Mouse (Mus musculus) cerebellum, adult 11 months (tissue): ENCODE results near the gene Chrm1.

ENCODE experiments used
- DNase-seq: peaks from one replicate; pipeline ENCODE4 v3.0.0; 2022

Chrm1 gene

DNA sequence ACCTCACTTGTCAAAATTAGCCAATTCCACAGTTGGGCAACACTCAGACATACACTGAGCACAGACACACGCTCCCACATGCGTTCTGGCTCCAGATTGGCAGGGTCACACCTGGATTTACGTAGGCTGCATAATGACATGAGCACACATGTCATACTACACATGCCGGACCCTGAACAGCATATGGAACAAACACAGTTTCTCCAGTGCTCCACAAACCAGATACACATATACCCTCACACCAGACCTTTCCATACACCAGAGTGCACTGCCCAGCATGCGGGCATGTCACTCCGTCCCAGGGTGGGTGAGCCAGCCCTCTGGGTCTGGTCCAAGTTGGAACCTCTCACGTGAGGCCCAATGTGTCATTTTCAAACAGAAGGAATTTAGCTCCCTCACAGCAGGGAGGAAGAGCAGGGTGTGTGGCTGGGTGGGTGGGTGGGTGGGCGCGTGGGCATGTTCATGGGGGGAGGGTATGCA, at the start of gene Chrm1:
Chrm1 (plus strand) TSS at position 430 of the 480 bp plus-strand sequence.
- no peak for DNase-seq

DNA sequence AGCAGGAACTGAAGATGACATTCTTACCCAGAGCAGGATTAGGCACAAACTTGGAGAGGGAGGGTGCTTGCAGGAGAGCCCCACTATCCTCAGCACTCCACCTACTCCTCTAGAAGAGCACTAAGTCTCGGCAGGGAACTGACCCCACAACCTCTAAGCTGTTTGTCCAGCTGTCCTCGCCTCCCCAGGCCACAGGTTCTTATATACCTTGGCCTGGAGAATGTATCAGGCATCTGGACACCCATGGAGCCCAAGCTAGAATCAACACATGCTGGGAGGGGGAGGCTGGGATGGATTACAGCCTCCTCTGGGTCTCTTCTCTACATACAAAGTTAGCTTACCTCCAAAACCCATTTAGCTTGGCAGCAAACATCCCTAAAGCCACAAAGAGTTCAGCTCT, 49.2 kb upstream of the Chrm1 start:
- DNase-seq, result no peak

DNA sequence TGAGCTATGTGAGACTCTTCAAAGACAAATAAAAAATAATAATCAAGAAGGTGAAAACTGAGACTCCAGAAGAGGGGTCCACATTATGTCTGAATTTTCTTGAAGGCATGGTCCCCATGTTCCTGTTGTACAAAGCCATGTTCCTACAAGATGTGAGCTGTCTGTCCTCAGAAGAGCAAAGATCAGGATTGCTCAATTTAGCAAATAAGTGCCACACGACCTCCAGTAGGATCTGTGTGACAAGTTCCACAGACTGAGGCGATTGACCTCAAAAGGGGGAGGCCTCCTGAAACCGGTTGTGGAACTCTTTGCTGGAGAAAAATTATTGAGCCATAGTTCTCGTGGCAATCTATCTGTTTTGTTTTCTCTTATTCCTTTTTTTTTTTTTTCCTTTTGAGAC, 47.3 kb upstream of the Chrm1 start:
- no peak for DNase-seq

DNA sequence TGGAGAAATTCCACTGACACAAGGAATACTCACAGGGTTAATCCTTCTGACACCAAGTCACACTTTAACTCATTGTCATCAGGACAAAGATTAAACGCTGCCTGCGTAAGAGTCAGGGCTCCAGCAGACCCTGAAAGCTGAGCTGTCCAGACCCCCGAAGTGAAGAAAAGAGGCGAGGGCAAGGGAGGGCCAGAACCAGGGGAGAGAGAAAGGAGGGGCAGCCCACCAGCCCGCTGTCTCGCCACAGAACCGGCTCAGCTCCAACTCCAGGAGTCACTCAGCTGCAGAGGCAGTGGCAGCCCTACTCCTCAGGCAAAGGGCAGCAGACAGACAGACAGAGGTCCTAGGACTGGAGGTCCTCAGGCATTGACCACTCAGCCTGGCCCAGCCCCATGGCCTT, 45.7 kb upstream of the Chrm1 start, which contains the start of gene Slc22a6:
Slc22a6 (plus strand) TSS at position 136 of the 400 bp plus-strand sequence.
- DNase-seq, result no peak

DNA sequence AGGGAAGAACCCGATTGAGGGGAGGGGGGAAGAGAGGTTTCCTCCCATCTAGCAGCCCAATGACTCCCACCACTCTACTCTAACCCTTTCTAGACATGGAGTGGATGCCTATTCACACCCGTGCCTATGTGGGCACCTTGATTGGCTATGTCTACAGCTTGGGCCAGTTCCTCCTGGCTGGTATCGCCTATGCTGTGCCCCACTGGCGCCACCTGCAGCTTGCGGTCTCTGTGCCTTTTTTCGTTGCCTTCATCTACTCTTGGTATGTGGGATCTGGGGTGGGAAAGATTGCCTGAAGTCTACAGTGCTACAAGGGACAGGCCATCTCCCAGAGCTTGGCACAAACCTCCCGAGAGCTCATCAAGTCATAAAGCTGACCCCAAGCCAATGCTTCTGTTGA, 42.5 kb upstream of the Chrm1 start:
- no peak for DNase-seq

DNA sequence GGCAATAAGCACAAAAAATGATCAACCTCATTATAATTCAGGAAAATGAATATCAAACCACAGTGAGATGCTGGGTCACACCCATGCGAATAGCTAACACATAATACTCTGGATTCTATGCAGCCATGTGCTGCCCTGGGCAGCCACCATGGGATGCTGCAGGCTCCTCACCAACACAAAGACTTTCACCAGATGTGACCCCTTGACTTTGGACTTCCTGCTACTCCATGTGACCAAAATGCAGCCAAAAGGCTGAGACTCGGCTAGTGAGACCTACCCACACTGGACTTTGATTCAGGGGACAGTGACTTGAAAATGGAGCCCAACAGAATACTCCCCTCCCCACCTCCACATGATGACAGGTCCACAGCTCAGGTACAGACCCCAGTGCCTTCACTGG, 33.3 kb upstream of the Chrm1 start:
- no peak for DNase-seq

DNA sequence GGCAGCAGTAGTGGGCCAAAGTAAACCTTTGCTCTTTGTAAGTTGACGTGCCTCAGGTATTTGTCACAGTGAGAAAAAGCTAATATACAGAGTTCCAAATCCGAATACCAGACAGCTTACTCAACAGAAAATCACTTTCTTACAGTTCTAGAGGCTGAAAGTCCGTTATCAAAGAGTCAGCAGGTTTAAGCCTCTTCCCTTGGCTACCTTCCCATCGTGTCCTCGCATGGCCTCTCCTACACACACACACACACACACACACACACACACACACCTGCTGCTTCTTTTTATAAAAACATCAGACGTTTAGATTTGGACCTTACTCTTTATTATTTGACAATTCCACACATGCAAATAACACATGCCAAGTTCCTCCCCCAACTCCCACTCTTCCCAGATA, 32.8 kb upstream of the Chrm1 start:
- no peak for DNase-seq

DNA sequence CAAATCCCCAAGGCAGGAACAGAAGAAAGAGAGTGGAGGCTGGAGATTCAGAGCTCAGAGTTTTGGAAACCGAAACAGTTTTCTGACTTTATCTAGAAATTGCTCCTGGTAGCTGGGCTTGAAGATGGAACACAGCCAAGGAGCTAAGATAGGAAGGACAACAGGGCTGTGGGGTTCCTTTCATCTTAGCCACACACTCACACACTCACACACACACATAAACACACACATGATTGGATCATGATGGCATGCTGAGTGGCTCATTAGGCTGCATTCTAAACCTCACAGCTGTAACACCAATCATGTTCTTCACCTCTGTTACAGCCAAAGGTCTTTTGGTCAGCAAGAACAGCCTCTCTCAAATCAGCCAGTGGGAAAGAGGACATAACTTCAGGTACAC, 31.6 kb upstream of the Chrm1 start:
- DNase-seq, result no peak

DNA sequence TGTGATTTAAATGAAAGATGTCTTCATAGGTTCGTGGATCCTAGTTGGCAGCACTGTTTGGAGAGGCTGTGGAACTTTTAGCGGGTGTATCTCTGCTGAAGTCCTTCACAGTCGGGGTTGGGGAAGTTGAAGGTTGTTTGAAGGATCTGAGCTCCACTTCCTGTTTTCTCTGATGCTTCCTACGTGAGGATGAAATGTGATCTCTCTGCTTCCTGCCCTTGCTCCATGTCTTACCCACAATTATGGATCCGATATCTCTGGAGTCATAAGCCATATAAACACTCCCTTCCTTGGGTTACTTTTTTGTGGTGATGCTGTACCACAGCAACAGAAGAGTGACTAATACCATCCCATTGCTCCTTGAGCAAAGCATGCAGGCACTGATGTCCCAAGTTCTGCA, 21.5 kb upstream of the Chrm1 start:
- DNase-seq, result no peak

DNA sequence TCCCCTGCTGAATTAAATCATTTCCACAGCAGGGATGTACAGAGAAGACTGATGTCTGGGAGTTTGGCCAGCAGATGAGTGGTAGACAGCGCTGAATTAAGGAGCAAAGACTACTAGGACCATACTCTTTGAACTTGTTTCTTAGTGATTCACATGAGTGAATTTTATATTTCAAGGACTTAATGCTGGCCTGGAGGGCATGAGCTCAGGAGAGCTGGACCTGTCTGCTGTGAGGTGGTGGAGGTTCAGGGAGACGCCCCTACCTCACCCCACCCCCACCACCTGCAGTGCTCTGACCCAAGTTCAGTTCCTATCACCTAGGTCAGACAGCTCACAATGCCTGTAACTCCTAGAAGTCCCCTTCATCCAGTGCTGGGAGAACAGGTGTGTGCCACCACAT, 17.2 kb upstream of the Chrm1 start:
- DNase-seq, result no peak

DNA sequence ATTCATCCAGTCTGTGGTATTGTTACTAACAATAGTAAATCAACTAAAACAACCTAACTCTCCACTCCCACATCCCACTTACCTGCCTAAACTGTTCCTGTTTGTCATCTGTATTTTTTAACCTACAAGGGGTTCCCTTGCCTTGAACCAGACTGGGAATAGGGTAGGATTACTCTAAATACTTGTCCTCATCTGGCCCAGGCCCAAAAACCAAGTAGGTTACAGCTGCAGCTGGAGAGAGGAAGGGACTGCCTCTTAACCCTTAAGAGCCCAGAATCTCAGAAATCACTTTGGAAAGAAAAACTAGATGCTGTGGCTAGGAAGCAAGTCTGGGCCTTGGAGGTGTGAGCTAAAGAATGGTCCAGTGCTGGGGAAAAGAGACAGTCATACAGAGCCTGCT, 7.8 kb upstream of the Chrm1 start:
- no peak for DNase-seq

DNA sequence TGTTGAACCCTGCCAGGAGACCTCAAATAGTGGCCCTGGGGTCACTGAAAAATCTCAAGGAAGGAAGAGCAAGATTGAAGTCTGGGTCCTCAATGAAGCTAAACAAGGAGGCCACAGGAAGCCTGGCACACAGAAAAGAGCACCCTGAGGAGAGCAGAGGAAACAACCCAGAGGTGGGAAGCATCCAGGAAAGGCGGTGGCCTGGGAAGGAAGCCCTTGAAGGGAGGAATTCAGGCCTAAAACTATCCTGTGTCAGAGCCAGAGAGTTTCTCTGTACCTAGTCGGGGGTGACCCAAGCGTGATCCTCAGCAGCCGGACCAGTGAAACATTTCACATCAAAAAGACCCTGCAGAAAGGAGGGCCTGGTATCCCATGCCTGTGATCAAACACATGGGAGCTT, 7.2 kb upstream of the Chrm1 start:
- no peak for DNase-seq

DNA sequence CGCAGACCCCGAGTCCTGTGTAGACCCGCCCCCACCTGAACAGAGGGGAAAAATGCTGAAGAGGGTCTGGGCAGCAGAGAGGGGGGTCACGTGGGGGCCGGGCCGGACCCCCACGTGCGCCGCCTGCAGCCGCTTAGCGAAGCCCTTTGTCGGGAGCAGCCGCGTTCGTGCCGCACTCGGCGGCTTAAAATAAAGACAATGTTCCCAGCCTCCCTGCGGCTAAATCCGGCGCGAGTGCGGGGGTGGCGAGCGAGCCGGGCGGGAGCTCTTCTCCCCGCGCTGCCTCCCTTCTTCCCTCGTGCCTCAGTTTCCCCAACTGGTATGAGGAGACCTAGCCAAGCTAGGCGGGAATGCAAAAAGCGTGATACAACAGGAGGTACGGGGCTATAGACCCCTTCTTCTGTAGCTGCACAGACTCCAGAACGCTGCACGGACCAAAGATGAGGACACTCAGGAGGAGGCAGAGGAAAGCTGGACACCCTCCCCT, 1.7 kb upstream of the Chrm1 start:
- DNase-seq, result no peak

DNA sequence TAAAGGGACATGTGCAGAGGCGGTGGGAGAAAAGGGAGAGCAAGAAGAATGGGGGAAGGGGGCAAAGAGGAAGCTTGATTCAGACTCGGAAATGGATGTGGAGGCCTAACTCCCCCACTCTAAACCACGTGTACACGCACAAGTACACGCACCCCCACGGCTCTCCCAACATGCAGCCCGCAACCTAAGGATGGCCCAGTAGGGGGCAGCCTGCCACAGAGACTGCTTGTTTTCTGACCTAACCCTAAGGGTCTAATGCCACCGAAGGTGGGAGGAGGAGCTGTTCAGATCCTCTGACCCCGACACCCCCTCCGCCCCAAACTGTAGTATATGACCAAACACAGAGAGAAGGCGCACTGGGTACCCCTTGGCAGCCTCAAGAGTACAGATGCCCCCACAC, 1.3 kb upstream of the Chrm1 start:
- no peak for DNase-seq

DNA sequence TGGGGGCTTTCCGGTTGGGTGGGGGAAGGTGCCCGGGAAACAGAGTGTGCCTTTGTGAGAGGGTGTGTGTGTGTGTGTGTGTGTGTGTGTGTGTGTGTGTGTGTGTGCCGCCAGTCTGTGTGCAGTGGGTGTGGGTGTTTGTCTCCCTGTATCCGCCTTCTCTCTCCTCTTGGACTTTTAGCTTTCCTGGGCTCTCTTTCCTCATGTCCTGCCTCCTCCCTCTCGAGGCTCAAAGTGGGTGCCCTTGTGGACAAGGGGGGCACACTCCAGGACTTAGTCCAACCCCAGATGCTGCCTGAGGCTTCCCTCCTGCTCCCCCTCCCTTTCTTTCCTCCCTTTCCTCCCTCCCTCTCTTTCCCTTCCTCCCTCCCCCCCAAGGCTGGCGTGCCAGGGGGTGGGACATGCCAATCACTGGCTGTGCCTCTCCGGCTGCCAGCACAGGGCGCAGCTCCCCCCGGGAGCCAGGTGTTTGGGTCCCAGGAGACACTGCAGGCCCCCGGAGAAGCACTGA, 377 bp downstream of the Chrm1 start:
- no peak for DNase-seq

DNA sequence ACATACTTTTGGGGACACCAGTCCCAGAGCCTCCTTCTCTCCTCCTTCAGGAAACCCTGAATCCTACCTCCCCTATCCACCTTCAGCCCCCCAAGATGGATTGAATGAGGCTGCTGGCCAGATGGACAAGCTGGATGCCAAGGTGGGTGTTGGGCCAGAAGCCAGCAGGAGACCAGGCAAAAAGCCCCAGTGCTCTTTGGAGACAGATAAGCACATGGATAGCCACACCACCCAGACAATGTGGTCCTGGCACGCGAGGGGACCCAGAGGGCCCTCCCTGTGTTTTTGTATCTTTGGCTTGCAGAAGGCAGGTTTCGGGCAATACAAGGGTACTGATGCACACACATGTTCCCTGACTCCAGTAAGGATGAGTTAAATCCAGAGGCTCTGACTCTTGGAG, 1.3 kb downstream of the Chrm1 start:
- no peak for DNase-seq

DNA sequence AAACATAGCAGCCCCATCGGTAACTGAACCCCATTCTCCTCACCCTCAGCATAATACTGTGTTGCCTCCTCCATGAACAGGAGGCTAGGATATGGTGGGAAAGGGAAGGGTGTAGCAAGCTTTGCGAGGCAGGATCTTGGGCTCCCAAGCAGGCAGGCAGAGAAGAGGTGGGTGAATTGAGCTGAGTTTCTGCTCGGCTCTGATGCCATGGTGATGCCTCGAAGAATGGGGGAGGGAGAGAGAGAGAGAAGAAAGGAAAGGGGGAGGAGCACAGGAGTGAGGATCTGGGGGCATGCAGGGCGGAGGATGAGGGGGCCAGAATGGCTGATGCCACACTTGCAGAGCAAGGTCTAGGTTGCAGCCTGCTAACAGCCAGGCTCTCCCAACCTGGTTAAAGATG, 2.2 kb downstream of the Chrm1 start:
- DNase-seq, result no peak

DNA sequence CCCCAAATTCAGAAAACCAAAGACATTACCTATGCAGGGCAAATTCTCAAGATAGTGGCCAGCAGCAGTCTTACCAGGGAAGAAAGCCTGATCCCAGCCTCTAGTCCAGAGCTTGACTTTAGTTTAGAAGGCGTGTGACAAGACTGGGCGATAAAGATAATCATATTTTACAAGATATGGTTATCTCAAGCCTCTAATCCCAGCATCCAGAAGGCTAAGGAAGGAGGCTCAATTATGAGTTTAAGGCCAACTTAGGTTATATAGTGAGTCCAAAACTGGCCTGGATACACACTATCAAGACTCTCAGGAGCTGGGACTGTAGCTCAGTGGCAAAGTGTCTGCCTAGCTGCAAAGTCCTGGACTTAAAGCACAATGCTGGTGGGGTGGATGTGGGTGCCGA, 9.3 kb downstream of the Chrm1 start:
- no peak for DNase-seq

DNA sequence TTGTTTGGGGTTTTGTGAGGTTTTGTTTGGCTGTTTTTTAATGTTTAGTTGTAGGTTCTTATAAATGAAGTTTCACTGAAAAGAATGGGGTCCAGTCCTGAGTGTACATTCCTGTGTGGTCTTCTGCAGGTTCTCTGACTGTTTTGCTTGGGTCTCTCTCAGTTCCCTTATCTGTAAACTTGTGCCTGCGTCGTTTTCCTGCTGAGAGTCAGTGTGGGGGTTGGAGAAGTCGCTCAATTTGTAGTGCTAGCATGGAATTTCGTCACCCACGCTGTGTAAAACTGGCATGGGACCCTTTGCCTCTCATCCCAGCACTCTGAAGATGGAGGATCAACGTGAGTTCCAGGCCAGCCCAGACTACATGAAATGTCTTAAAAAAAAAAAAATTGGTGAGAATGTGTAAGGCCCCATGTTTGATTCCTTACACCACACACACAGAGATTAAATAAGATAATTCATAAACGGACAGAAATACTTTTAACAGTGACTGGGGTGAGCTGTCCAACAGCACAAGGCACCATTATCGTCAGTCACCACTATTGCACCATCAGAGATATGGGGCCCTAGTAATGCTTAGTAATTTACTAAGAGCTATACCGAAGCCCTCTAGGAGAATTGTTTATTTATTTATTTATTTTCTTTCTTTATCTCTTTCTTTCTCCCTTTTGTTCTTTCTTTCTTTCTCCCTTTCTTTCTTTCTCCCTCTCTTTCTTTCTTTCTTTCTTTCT, 9.9 kb downstream of the Chrm1 start:
- DNase-seq, result no peak

DNA sequence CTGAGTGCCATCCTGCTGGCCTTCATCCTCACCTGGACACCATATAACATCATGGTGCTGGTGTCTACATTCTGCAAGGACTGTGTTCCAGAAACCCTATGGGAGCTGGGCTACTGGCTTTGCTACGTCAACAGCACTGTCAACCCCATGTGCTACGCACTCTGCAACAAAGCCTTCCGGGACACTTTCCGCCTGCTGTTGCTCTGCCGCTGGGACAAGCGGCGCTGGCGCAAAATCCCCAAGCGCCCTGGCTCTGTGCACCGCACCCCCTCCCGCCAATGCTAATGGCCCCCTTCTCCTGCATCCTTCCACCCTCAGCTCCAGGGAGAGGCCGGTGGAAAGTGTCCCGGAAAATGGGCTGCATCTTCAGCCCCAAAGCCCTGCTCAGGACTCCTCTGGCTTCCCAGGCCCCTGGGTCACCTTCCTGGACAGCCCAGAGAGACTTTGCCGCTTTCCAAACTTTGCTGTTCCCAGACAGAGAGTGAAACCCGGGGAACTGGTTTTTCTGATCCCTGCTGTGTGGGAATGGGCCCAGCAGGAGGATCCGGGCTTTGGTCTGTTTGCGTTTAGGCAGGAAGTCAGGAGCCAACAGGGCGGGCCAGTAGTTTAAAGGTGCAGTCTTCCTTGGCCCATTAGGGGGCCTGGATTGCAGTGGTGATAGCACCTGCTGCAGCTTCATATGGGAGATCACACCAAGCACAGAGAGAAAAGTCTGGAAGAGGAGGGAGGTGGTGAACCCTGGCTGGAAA, 15.6 kb downstream of the Chrm1 start:
- no peak for DNase-seq

DNA sequence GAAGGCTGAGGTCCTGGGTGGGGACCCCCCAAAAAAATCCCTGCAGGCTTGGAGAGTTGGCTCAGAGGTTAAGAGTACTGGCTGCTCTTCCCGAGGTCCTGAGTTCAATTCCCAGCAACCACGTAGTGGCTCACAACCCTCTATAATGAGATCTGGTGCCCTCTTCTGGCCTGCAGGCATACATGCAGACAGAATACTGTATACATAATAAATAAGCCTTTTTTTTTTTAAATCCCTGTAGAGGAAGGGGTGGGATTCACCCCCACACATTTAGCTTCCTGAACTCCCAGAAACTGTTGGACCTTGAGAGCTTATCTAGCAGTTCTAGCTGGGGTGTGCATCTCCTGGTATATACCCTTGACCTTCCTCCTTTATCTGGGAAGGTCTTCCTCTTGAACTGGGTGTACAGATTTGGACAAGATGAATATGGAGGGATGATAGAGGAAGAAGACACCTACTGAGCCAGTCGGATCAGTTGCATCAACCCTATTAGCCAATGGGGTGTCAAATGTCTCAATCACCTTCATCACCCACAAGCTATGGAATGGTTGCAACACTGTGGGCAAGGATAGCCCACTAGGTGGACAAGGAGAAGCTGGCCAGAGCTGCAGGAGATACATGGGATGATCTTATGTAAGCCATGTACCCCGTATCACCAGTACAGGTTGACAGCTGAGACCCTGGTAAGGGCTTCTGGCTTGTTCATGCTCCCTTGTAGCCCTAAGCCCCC, 18.2 kb downstream of the Chrm1 start:
- no peak for DNase-seq

DNA sequence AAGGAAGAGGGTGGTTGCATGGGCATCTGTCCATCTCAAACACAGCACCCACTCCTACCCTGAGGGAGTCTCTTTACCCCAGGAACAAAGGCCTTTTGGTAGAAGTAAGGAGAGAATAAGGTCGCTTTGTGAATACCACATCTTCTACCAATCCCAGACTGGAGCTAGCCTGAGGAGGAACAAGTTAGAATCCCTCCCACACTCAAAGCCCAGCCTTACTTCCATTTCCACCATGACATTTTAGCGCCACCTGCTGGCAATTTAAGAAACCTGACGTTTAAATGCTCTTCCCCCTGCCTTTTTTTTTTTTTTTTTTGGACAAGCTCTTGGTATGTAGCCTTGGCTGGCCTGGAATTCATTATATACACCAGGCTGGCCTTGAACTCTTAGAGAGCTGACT, 19.4 kb downstream of the Chrm1 start:
- peak; percentile 32 for DNase-seq

DNA sequence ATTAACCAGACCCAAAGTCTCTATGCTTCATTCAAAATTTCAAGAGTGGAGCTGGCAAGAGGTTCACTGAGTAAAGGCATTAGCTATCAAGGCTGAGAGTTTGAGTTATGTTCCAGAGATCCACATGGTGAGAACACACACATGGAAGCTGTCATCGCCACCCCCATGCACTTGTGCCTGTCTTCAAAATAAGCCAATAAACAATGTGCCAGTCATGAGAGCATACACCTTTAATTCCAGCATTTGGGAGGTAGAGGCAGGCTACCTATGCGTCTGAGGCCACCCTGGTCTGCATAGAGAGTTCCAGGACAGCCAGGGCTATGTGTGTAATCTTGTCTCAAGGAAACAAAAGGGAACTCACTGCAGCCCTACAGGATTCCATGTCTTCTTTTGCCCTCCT, 20.0 kb downstream of the Chrm1 start:
- DNase-seq, result no peak
